Mouse (Mus musculus) liver, postnatal 0 days (tissue): ENCODE measurements around the gene Pcnx. TPM values are rescaled to one million over a fixed set of nuclear protein-coding genes. Genes with fewer than 3 reads are reported as not detected.

Experiments
- ATAC-seq: fragments of 200-750 bp; cut with Nextera tagmentation; 2 replicates; pipeline ENCODE4 v1.8.0; 2017; ENCODE audit warnings: mild to moderate bottlenecking, moderate library complexity
- DNase-seq: peaks from one replicate; pipeline ENCODE4 v3.0.0-alpha.2; 2016
- H3K27ac ChIP-seq: fragments of 300-500 bp; sonication (generic); 2 replicates; pipeline ENCODE4 v1.5.1; 2014; ENCODE audit warnings: antibody characterized with exemption, moderate library complexity, mild to moderate bottlenecking, low read depth
- H3K27me3 ChIP-seq: fragments of 300-500 bp; sonication (generic); 2 replicates; pipeline ENCODE4 v1.6.1; 2014; ENCODE audit warnings: low read length, control low read depth, mixed read lengths; ENCODE audit not compliant: insufficient read depth
- H3K36me3 ChIP-seq: fragments of 300-500 bp; sonication (generic); replicated peaks from 2 replicates; pipeline ENCODE4 v1.6.1; 2014; ENCODE audit warnings: mild to moderate bottlenecking, control low read depth, low read length, moderate library complexity, mixed read lengths; ENCODE audit not compliant: insufficient read depth
- H3K4me1 ChIP-seq: fragments of 300-500 bp; sonication (generic); 2 replicates; pipeline ENCODE4 v1.6.1; 2014; ENCODE audit warnings: antibody characterized with exemption, mild to moderate bottlenecking, control low read depth; ENCODE audit not compliant: insufficient read depth
- H3K4me2 ChIP-seq: fragments of 300-500 bp; sonication (generic); 2 replicates; pipeline ENCODE4 v1.6.1; 2014; ENCODE audit warnings: low read depth, mild to moderate bottlenecking, low read length, moderate library complexity, mixed read lengths
- H3K4me3 ChIP-seq: fragments of 300-500 bp; sonication (generic); 2 replicates; pipeline ENCODE4 v1.5.1; 2014; ENCODE audit warnings: low read depth, low read length
- H3K9ac ChIP-seq: fragments of 300-500 bp; sonication (generic); replicated peaks from 2 replicates; pipeline ENCODE4 v1.6.1; 2014; ENCODE audit warnings: mild to moderate bottlenecking, moderate library complexity
- H3K9me3 ChIP-seq: fragments of 300-500 bp; sonication (generic); 2 replicates; pipeline ENCODE4 v1.6.1; 2016; ENCODE audit warnings: mild to moderate bottlenecking, control low read depth, low read length, mixed read lengths
- CTCF ChIP-seq: sonication (generic); IDR thresholded peaks from 2 replicates; pipeline ENCODE4 v1.5.1; 2016; ENCODE audit warnings: antibody characterized with exemption, low read depth
- EP300 ChIP-seq: IDR thresholded peaks from 2 replicates; pipeline ENCODE4 v1.6.1; 2016; ENCODE audit warnings: antibody characterized with exemption, low read depth, mild to moderate bottlenecking
- WGBS: fragments of 180-500 bp; shearing (Covaris S2); extraction: QIAGEN DNeasy Blood & Tissue Kit; methylation state at CpG from one replicate; pipeline ENCODE4 v1.1.7; 2014; ENCODE audit not compliant: insufficient replicate concordance; 5-methylcytosine and 5-hydroxymethylcytosine counted together
- polyA plus RNA-seq: library from polyadenylated mRNA; unstranded; fragments of >200 nt; fragmentation: Nextera tagmentation; extraction: Ambion mirVana; gene quantifications from 2 replicates; pipeline ENCODE4 v1.2.1, GENCODE M21; 2015

Pcnx gene
- polyA plus RNA-seq, 1 experiment from 2014 or later, result 2.4 TPM

GRCm38 (mm10) chr12:81971042-81971883 lies 111.4 kb downstream of the Pcnx start:
- DNase-seq (no peak), ATAC-seq (no peak)
- H3K27ac ChIP-seq, result peak overlapping the region; percentile 44; the same call in 1 of the 2 replicates
- H3K9me3 ChIP-seq, result no peaks in the 10 kb centered on the region
- H3K4me3 ChIP-seq, result no peak overlapping the region
- no peaks in the 10 kb centered on the region for H3K27me3 ChIP-seq
- H3K9ac ChIP-seq, result no peak overlapping the region
- peaks cover 22% of the 10 kb centered on the region for H3K36me3 ChIP-seq
- TF ChIP-seq EP300, result no peak
- no peak for TF ChIP-seq CTCF
- H3K4me1 ChIP-seq, result no peaks in the 10 kb centered on the region
- H3K4me2 ChIP-seq, result 0 out of 2 replicates have a peak overlapping the region, but pooled peaks have one; percentile 20
- WGBS, result 68% methylated on average over 19 of the region's 19 CpGs

DNA sequence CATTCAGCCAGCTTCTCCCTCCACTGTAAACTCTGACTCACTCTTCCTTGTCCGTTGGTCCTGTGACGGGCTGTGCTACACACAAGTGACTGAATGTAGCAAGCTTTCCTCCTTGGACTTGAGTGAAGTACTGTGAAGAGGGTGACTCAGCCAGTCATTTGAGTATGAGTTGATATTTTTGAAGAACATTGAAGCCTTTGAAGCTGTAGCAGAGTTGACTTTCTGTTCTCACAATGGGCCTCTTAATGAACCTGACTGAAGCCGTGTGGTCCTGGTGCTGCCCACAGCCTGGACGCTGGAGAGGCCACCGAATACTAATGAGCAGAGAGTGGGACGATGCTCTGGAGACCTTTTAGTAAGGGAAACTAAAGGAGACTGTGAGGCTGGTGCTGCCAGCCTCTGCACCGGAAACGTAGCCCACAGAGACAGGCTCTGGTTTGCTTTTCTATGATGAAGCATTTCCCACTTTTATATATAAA lies 112.1 kb downstream of the Pcnx start:
- Histone ChIP-seq H3K9ac (no peak overlapping the region), H3K36me3 (peaks cover 20% of the 10 kb centered on the region), H3K4me1 (no peaks in the 10 kb centered on the region), H3K9me3 (no peaks in the 10 kb centered on the region), H3K27me3 (no peaks in the 10 kb centered on the region), H3K4me3 (no peak overlapping the region), H3K4me2 (no peak overlapping the region), H3K27ac (no peak overlapping the region)
- DNase-seq, result no peak
- no peak for TF ChIP-seq CTCF
- no peak for TF ChIP-seq EP300
- ATAC-seq, result peak; percentile 50; the same call in 1 of the 2 replicates
- 81% methylated on average over 8 of the region's 8 CpGs for WGBS

- no peak overlapping the region for H3K27ac ChIP-seq
- H3K4me2 ChIP-seq, result no peak overlapping the region
- H3K4me3 ChIP-seq, result no peak overlapping the region
- no peaks in the 10 kb centered on the region for H3K9me3 ChIP-seq
- peaks cover 19% of the 10 kb centered on the region for H3K36me3 ChIP-seq
- DNase-seq, result no peak
- 69% methylated on average over 2 of the region's 2 CpGs for WGBS
- no peak overlapping the region for H3K9ac ChIP-seq
- TF ChIP-seq CTCF (peak; percentile 50), EP300 (no peak)
- H3K27me3 ChIP-seq, result no peaks in the 10 kb centered on the region
- no peak for ATAC-seq
- no peaks in the 10 kb centered on the region for H3K4me1 ChIP-seq
These were observed 115.0 kb downstream of the Pcnx start for GRCm38 (mm10) chr12:81974806-81975205.

GRCm38 (mm10) chr12:81977346-81977745 lies 117.5 kb downstream of the Pcnx start:
- Histone ChIP-seq H3K9ac (no peak overlapping the region), H3K4me1 (no peaks in the 10 kb centered on the region), H3K4me3 (no peak overlapping the region), H3K27me3 (no peaks in the 10 kb centered on the region), H3K9me3 (no peaks in the 10 kb centered on the region), H3K4me2 (no peak overlapping the region), H3K27ac (no peak overlapping the region), H3K36me3 (peaks cover 37% of the 10 kb centered on the region)
- no peak for TF ChIP-seq EP300
- TF ChIP-seq CTCF, result peak; percentile 7; the same call in 1 of the 2 replicates
- WGBS, result 63% methylated on average over 4 of the region's 4 CpGs
- DNase-seq (no peak), ATAC-seq (no peak)

- WGBS, result 75% methylated on average over 2 of the region's 2 CpGs
- ATAC-seq (no peak), DNase-seq (no peak)
- Histone ChIP-seq H3K36me3 (peaks cover 46% of the 10 kb centered on the region), H3K9me3 (no peaks in the 10 kb centered on the region), H3K4me3 (no peak overlapping the region), H3K4me2 (no peak overlapping the region), H3K4me1 (no peaks in the 10 kb centered on the region), H3K27ac (no peak overlapping the region), H3K9ac (no peak overlapping the region), H3K27me3 (no peaks in the 10 kb centered on the region)
- TF ChIP-seq CTCF (no peak), EP300 (no peak)
These were observed 119.5 kb downstream of the Pcnx start for GRCm38 (mm10) chr12:81979312-81979711.

- peaks cover 45% of the 10 kb centered on the region for H3K36me3 ChIP-seq
- WGBS, result 81% methylated on average over 4 of the region's 4 CpGs
- no peak overlapping the region for H3K9ac ChIP-seq
- TF ChIP-seq CTCF, result no peak
- TF ChIP-seq EP300, result no peak
- H3K27ac ChIP-seq, result no peak overlapping the region
- DNase-seq, result no peak
- H3K4me1 ChIP-seq, result no peaks in the 10 kb centered on the region
- no peak overlapping the region for H3K4me2 ChIP-seq
- no peak overlapping the region for H3K4me3 ChIP-seq
- ATAC-seq, result no peak
- no peaks in the 10 kb centered on the region for H3K9me3 ChIP-seq
- H3K27me3 ChIP-seq, result no peaks in the 10 kb centered on the region
These were observed 132.3 kb downstream of the Pcnx start for GRCm38 (mm10) chr12:81992106-81992505.
